Mouse (Mus musculus): ENCODE measurements around the gene Dspp. TPM values are rescaled to one million over a fixed set of nuclear protein-coding genes. Genes with fewer than 3 reads are reported as not detected.

The Dspp gene
- total and polyA plus RNA-seq, 3 experiments: not detected

DNA sequence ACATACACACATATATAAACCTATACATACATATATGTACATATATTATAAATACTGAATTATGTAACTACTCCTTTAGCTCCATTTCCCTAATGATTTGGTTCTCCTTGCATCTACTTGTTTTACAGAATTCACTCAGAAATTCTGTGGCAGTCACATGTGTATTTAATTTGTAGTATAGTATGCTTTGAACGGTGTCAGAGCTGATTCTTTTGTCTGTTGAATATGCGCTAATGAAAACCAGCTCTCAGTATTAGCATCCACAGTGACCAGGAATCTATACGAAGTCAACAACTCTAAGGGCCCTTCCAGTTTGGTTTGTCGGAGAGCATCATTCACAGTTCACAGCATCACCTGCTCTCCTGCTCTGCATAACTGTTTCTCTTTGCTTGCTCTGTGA, 7.0 kb upstream of the Dspp start:
- no peak overlapping the region for H3K4me2 ChIP-seq (ENCODE audit: insufficient read depth, low read depth, poor library complexity, severe bottlenecking)
- dilution Hi-C loops (cut with MboI; ENCODE audit: extremely low pct_ligation_motif_present, extremely low pct_unique_long_range_greater_than_20kb, low sequenced_read_pairs): no loop called here
- no peaks in the 10 kb centered on the region for H3K79me2 ChIP-seq (replicated peaks; ENCODE audit: control insufficient read depth, extremely low read depth, insufficient read depth, poor library complexity, severe bottlenecking)
- H3K4me3 ChIP-seq (replicated peaks in 1 of 3; ENCODE audit: low read depth in 2 of 3, low read length in 2 of 3, poor library complexity in 1 of 3): no peak overlapping the region
- DNase-seq (ENCODE audit: extremely low read depth): no peak
- no peaks in the 10 kb centered on the region for H3K36me3 ChIP-seq (replicated peaks in 1 of 2; ENCODE audit: control insufficient read depth in 1 of 2, insufficient read depth in 1 of 2, low read length in 1 of 2)
- no peak overlapping the region for H3K27ac ChIP-seq (ENCODE audit: insufficient read depth, low read depth)
- TF ChIP-seq MEF2A (IDR thresholded peaks at IDR 0.05; ENCODE audit: borderline replicate concordance, low read depth, low read length): no peak
- no peak for TF ChIP-seq MXI1 (IDR thresholded peaks at IDR 0.05; ENCODE audit: low read depth, low read length)
- TF ChIP-seq ZC3H11A (IDR thresholded peaks at IDR 0.05; ENCODE audit: low read depth, low read length): no peak
- no peak for TF ChIP-seq RCOR1 (conservative IDR thresholded peaks at IDR 0.05; ENCODE audit: low read depth, low read length)
- no peak for TF ChIP-seq ELF1 (IDR thresholded peaks at IDR 0.05; ENCODE audit: low read depth, low read length)
- no peak for TF ChIP-seq KAT2A (IDR thresholded peaks at IDR 0.05; ENCODE audit: insufficient replicate concordance, low read length)
- no peak for TF ChIP-seq CHD2 (IDR thresholded peaks at IDR 0.05; ENCODE audit: low read length)
- TF ChIP-seq IRF4 (IDR thresholded peaks at IDR 0.05; ENCODE audit: low read depth, low read length): no peak
- no peak for TF ChIP-seq JUN (IDR thresholded peaks at IDR 0.05; ENCODE audit: insufficient read depth, low read depth, low read length)
- no peak for TF ChIP-seq USF1 (IDR thresholded peaks at IDR 0.05; ENCODE audit: low read depth, low read length)
- no peak for TF ChIP-seq UBTF (IDR thresholded peaks at IDR 0.05; ENCODE audit: low read depth, low read length)
- TF ChIP-seq MAX (IDR thresholded peaks at IDR 0.05; ENCODE audit: low read length): no peak
- no peak for TF ChIP-seq CHD1 (IDR thresholded peaks at IDR 0.05; ENCODE audit: low read depth, low read length)
- TF ChIP-seq NELFE (IDR thresholded peaks at IDR 0.05; ENCODE audit: low read depth, low read length): no peak
- TF ChIP-seq MYC (IDR thresholded peaks at IDR 0.05; ENCODE audit: low read depth, low read length): no peak
- no peak for TF ChIP-seq E2F4 (IDR thresholded peaks at IDR 0.05; ENCODE audit: insufficient replicate concordance, low read depth, low read length)
- in situ Hi-C loops (cut with MboI; ENCODE audit: low pct_ligation_motif_present, low pct_unique_long_range_greater_than_20kb, low sequenced_read_pairs): no loop called here
- H3K27me3 ChIP-seq (replicated peaks): no peaks in the 10 kb centered on the region
- H3K9ac ChIP-seq (ENCODE audit: insufficient read depth, low read depth): no peak overlapping the region
- no peaks in the 10 kb centered on the region for H3K9me3 ChIP-seq (replicated peaks; ENCODE audit: low read length)
- H3K4me1 ChIP-seq (ENCODE audit: control insufficient read depth in 1 of 2, insufficient read depth in 2 of 2): peaks cover 7 to 8% of the 10 kb centered on the region in 2 experiments

DNA sequence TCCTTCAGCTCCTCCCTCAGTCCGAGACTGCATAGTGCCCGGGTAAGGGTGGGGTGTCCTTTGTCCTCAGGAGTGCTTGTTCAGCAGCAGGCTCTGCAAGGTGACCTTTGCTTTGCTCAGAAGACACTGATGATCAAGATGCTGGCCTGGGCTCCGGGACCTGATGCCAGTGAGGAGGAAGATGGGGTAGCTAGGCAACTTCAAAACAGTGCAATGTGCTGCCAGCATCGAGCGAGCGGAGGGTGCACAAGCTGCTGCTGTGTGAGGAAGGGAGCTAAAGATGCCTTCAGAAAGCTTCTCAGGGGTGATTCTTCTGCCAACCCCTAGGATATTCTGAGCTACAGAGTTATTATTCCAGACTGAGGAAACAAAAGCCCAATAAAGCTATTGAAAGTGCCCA, 2.6 kb downstream of the Dspp start:
- Histone ChIP-seq H3K9ac (ENCODE audit: insufficient read depth, low read depth) (no peak overlapping the region), H3K4me2 (ENCODE audit: insufficient read depth, low read depth, poor library complexity, severe bottlenecking) (no peak overlapping the region), H3K36me3 (replicated peaks in 1 of 2; ENCODE audit: control insufficient read depth in 1 of 2, insufficient read depth in 1 of 2, low read length in 1 of 2) (no peaks in the 10 kb centered on the region), H3K4me3 (replicated peaks in 1 of 3; ENCODE audit: low read depth in 2 of 3, low read length in 2 of 3, poor library complexity in 1 of 3) (no peak overlapping the region), H3K9me3 (replicated peaks; ENCODE audit: low read length) (peaks cover 3% of the 10 kb centered on the region), H3K4me1 (ENCODE audit: control insufficient read depth in 1 of 2, insufficient read depth in 2 of 2) (peaks cover 0 to 7% of the 10 kb centered on the region in 2 experiments; a peak in 1 of 4 replicates), H3K79me2 (replicated peaks; ENCODE audit: control insufficient read depth, extremely low read depth, insufficient read depth, poor library complexity, severe bottlenecking) (no peaks in the 10 kb centered on the region), H3K27ac (ENCODE audit: insufficient read depth, low read depth) (no peak overlapping the region), H3K27me3 (replicated peaks) (no peaks in the 10 kb centered on the region)
- dilution Hi-C loops (cut with MboI; ENCODE audit: extremely low pct_ligation_motif_present, extremely low pct_unique_long_range_greater_than_20kb, low sequenced_read_pairs) (no loop called here), in situ Hi-C loops (cut with MboI; ENCODE audit: low pct_ligation_motif_present, low pct_unique_long_range_greater_than_20kb, low sequenced_read_pairs) (no loop called here)
- TF ChIP-seq ZC3H11A (IDR thresholded peaks at IDR 0.05; ENCODE audit: low read depth, low read length): no peak
- no peak for TF ChIP-seq USF2 (conservative IDR thresholded peaks at IDR 0.05; ENCODE audit: low read depth, low read length)
- TF ChIP-seq SIN3A (IDR thresholded peaks at IDR 0.05; ENCODE audit: low read length): no peak
- no peak for TF ChIP-seq POLR2A (IDR thresholded peaks at IDR 0.05; ENCODE audit: low read depth, low read length)
- TF ChIP-seq JUND (conservative IDR thresholded peaks at IDR 0.05; ENCODE audit: low read depth, low read length): no peak
- no peak for TF ChIP-seq ELF1 (IDR thresholded peaks at IDR 0.05; ENCODE audit: low read depth, low read length)
- no peak for TF ChIP-seq MAX (IDR thresholded peaks at IDR 0.05; ENCODE audit: low read length)
- TF ChIP-seq EP300 (IDR thresholded peaks at IDR 0.05; ENCODE audit: low read length): no peak
- no peak for TF ChIP-seq MEF2A (IDR thresholded peaks at IDR 0.05; ENCODE audit: borderline replicate concordance, low read depth, low read length)
- no peak for TF ChIP-seq BHLHE40 (IDR thresholded peaks at IDR 0.05; ENCODE audit: low read depth, low read length)
- no peak for DNase-seq (ENCODE audit: extremely low read depth)
